Mouse (Mus musculus): ENCODE results near the gene 2210010C04Rik. TPM values are rescaled to one million over a fixed set of nuclear protein-coding genes. Genes with fewer than 3 reads are reported as not detected.
"Not testable (repeated sequence)": the region's sequence is repeated elsewhere in the genome, so short reads cannot be mapped to it uniquely, and the experiment has no call there.

2210010C04Rik gene
- total RNA-seq, 4 experiments from 2014 or later = not detected

DNA sequence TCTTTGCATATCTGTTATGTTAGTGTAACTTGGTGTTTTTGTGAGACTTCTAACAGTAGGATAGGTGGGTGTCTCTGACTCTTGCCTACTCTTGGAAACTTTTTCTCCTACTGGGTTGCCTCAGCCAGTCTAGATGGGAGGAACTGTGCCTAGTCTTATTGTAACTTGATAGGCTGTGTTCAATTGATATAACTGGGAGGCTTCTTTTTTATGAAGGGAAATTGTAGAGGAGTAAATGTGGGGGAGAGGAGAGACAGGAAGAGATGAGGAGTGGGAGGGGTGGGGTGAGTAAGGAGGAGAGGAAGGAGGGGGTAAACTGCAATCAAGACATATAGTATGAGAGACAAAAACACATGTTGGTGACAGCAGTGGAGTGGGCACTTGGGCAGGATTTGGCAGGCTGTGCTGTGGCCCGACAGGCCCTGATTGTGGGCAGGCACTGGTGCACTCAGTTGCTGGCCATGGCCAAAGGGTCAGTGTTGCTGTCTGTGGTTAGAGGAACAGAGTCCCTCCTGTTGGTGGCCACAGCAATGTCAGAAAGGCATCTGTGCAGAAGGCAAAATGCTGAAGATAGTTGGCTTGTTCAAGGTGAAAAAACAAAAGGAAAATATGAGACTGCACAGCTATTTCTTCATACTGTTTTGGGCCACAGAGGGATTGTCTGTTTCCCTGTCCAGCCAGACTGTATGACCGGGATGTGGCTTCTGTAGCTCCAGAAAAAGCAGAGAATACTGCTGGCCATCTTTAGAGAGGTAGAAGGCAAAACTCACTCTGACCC lies 9.2 kb downstream of the 2210010C04Rik start:
- DNase-seq (ENCODE audit: low spot score in 2 of 2) = no peak

DNA sequence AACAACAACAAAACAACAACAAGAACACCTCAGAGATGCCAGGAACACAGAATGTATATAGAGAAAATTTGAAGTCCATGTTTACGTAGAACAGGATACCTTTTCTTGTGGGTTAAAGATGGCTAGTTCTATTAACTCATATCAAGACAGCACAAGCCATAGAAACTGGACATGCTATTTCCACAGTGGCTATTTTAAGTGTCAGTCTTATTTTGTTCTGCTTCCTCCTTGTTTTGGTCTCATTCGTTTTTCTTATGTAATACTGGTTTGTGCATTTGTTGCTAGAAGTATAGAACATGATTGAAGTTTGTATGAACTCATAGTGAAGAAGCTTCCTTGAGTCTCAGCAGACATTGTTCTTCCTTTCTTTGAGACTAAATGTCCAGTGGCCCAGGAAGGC lies 16.2 kb downstream of the 2210010C04Rik start:
- DNase-seq (ENCODE audit: low spot score in 2 of 2) = no peak

DNA sequence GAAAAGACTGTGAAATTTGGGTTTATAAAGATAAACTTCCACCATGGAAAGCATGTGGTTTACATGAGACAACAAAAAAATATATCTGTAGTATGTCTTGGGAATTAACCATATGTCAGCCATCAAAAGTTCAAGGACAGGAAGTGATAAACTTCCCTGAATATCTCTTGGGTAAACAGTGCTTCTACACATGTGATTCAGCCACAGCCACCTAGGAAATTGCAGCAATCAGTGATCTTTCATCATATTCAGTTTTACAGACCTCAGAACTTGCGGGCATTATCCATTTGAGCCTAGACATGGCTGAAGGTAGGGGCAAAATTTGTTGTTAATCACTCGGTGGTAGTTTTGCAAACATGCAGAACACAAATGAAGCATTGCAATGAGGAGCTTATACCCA lies 16.7 kb downstream of the 2210010C04Rik start:
- DNase-seq (ENCODE audit: low spot score in 2 of 2) = no peak

DNA sequence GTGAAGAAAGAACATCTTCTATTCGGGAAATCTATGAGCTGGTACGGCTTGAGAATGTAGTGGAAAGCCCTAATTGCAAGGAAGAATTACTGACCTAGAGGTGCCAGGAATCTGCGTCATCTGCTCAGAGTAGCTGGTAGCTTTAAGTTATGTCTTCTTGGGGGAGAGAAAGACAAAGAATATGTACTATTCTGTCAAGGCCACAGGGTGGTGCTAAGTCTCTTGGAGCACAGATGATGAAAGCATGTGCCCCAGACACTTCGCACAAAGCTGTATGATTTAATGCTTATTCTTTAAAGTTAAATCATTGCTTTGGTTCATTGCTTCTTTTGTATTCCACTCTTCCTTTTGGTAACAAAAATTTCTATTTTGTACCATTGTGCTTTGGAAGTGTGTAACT lies 20.2 kb downstream of the 2210010C04Rik start:
- DNase-seq (ENCODE audit: low spot score in 2 of 2) = no peak

DNA sequence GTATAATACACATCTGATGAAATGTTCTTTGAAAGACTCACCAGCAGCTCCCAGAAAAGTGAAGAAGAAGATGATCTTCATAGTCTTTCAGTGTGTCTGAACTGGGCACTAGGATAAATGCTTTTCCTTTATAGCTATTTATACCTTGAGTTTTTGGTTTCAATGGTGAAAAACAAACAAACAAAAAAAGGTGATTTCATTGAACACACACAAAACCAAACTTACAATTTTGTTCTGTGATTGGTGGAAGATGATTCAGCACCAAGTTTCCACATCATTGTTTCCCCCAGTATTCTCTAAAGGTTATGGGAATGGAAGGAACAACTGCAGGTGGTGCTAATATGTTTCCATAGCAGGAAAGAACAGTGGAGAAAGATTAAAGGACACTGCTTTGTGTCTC lies 35.9 kb downstream of the 2210010C04Rik start, which contains the start of gene Gm2663:
Gm2663 (minus strand) TSS at position 101 of the 400 bp plus-strand sequence.
- DNase-seq (ENCODE audit: low spot score in 2 of 2) = not testable (repeated sequence)

Other genes starting within 250 kb of the 2210010C04Rik start
- not detected for gene Moxd2, start 148.0 kb downstream of the 2210010C04Rik start, total RNA-seq (2022)
- gene Prss58, start 135.1 kb downstream of the 2210010C04Rik start, total RNA-seq (2022) = not detected
- gene 1700074P13Rik, start 95.0 kb downstream of the 2210010C04Rik start, total RNA-seq (2022) = not detected
- not detected for gene Gm4744, start 83.6 kb downstream of the 2210010C04Rik start, total RNA-seq (2022)
- gene 1810009J06Rik, start 70.8 kb downstream of the 2210010C04Rik start, total RNA-seq (2022) = not detected
- gene Gm2663, start 36.0 kb downstream of the 2210010C04Rik start, total RNA-seq (2022) = not detected